Mouse (Mus musculus): ENCODE measurements around the gene Fxr1. TPM values are rescaled to one million over a fixed set of nuclear protein-coding genes. Genes with fewer than 3 reads are reported as not detected.

Gene Fxr1
- total and polyA plus RNA-seq, 2 experiments from 2014 or later, result 28.6 to 29.6 TPM

DNA sequence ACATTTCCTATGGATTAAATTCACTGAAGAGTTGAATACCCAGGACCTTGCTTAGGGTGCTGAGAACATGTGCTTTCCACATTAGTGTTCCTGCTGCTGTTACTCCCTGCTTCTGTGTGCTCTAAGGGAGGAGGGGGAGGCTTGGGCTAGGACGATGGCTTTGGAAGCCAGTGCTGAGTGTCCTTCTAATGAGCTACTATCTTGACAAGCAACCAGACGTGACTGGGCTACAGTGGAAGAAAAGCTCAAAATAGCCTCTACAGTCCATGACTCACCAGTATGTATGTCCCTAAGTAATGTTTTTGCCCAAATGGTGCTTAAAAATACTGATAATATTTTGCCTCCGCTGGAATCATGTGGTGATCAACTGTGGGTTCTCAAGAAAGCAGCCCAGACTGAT, 87.9 kb downstream of the Fxr1 start:
- DNase-seq (ENCODE audit: low spot score) (no peak), ATAC-seq (no peak)
- Histone ChIP-seq H3K9ac (replicated peaks; ENCODE audit: low read length) (no peak overlapping the region), H3K27ac (no peak overlapping the region), H3K9me3 (ENCODE audit: low read length) (no peaks in the 10 kb centered on the region), H3K27me3 (ENCODE audit: insufficient read depth, low read length) (no peaks in the 10 kb centered on the region; the same call in 1 of the 2 replicates), H3K4me2 (ENCODE audit: low read depth, low read length) (no peak overlapping the region), H3K36me3 (ENCODE audit: insufficient read depth, low read length) (no peaks in the 10 kb centered on the region), H3K4me3 (ENCODE audit: low read length) (no peak overlapping the region), H3K4me1 (ENCODE audit: insufficient read depth, low read length) (no peaks in the 10 kb centered on the region)
- WGBS, result 85% methylated on average over 3 of the region's 3 CpGs
- no peak for TF ChIP-seq CTCF (IDR thresholded peaks at IDR 0.05; ENCODE audit: low read depth)

- Histone ChIP-seq H3K9me3 (ENCODE audit: low read length) (no peaks in the 10 kb centered on the region), H3K27me3 (ENCODE audit: insufficient read depth, low read length) (no peaks in the 10 kb centered on the region; the same call in 1 of the 2 replicates), H3K36me3 (ENCODE audit: insufficient read depth, low read length) (no peaks in the 10 kb centered on the region), H3K9ac (replicated peaks; ENCODE audit: low read length) (no peak overlapping the region), H3K27ac (no peak overlapping the region), H3K4me2 (ENCODE audit: low read depth, low read length) (no peak overlapping the region), H3K4me3 (ENCODE audit: low read length) (no peak overlapping the region), H3K4me1 (ENCODE audit: insufficient read depth, low read length) (no peaks in the 10 kb centered on the region)
- ATAC-seq, result no peak
- DNase-seq (ENCODE audit: low spot score), result no peak
- no peak for TF ChIP-seq CTCF (IDR thresholded peaks at IDR 0.05; ENCODE audit: low read depth)
- 74% methylated on average over 11 of the region's 11 CpGs for WGBS
These were observed 92.4 kb downstream of the Fxr1 start for GRCm38 (mm10) chr3:34111941-34112685.

- no peak overlapping the region for H3K4me3 ChIP-seq (ENCODE audit: low read length)
- peak; percentile 69; the same call in 1 of the 2 replicates for ATAC-seq
- no peaks in the 10 kb centered on the region for H3K9me3 ChIP-seq (ENCODE audit: low read length)
- no peak for TF ChIP-seq CTCF (IDR thresholded peaks at IDR 0.05; ENCODE audit: low read depth)
- no peaks in the 10 kb centered on the region for H3K36me3 ChIP-seq (ENCODE audit: insufficient read depth, low read length)
- H3K4me2 ChIP-seq (ENCODE audit: low read depth, low read length), result 0 out of 2 replicates have a peak overlapping the region, but pooled peaks have one; percentile 16
- H3K27ac ChIP-seq, result no peak overlapping the region
- 12% methylated on average over 6 of the region's 6 CpGs for WGBS
- no peaks in the 10 kb centered on the region for H3K27me3 ChIP-seq (ENCODE audit: insufficient read depth, low read length)
- no peaks in the 10 kb centered on the region for H3K4me1 ChIP-seq (ENCODE audit: insufficient read depth, low read length)
- H3K9ac ChIP-seq (replicated peaks; ENCODE audit: low read length), result no peak overlapping the region
- DNase-seq (ENCODE audit: low spot score), result peak; percentile 22
These were observed 96.1 kb downstream of the Fxr1 start for GRCm38 (mm10) chr3:34115806-34116205.

DNA sequence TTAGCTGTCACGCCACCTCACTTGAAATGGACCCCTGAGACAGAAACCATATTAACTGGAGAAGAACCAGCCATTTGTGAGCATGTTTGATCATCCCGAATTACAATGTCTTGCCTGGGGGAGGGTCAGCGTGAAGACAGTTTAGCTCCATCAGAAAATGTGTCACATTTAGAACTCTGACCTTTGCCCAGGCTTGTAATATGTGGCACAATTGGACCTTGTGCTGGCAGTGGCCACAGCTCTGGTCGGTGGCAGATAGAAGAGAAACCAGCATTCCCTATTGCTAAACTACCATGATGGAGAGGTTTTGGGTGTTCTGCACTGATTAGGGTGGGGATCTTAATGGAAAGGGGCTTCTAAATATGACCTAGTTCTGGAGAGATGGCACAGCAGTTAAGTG, 100.1 kb downstream of the Fxr1 start:
- 56% methylated on average over 4 of the region's 4 CpGs for WGBS
- Histone ChIP-seq H3K9ac (replicated peaks; ENCODE audit: low read length) (no peak overlapping the region), H3K9me3 (ENCODE audit: low read length) (no peaks in the 10 kb centered on the region), H3K4me2 (ENCODE audit: low read depth, low read length) (no peak overlapping the region), H3K36me3 (ENCODE audit: insufficient read depth, low read length) (no peaks in the 10 kb centered on the region), H3K4me1 (ENCODE audit: insufficient read depth, low read length) (no peaks in the 10 kb centered on the region), H3K4me3 (ENCODE audit: low read length) (no peak overlapping the region), H3K27me3 (ENCODE audit: insufficient read depth, low read length) (no peaks in the 10 kb centered on the region), H3K27ac (no peak overlapping the region)
- TF ChIP-seq CTCF (IDR thresholded peaks at IDR 0.05; ENCODE audit: low read depth), result no peak
- no peak for ATAC-seq
- no peak for DNase-seq (ENCODE audit: low spot score)

Other genes with a start within 250 kb of the Fxr1 start
- 34.3 and 51.8 TPM in 2 replicates for gene Ttc14, start 220.1 kb upstream of the Fxr1 start, total RNA-seq (2014; rRNA removed)
- 60.9 and 66.6 TPM in 2 replicates for gene Ttc14, start 220.1 kb upstream of the Fxr1 start, polyA plus RNA-seq (2015; fragmentation: Nextera tagmentation; extraction: Ambion mirVana)
- gene Ccdc39, start 175.6 kb upstream of the Fxr1 start, total RNA-seq (2014; rRNA removed), result 10.0 and 20.2 TPM in 2 replicates
- gene Ccdc39, start 175.6 kb upstream of the Fxr1 start, polyA plus RNA-seq (2015; fragmentation: Nextera tagmentation; extraction: Ambion mirVana), result 12.1 and 13.6 TPM in 2 replicates
- gene Dnajc19, start 61.4 kb downstream of the Fxr1 start, total RNA-seq (2014; rRNA removed), result 83.3 and 89.5 TPM in 2 replicates
- 191 and 192 TPM in 2 replicates for gene Dnajc19, start 61.4 kb downstream of the Fxr1 start, polyA plus RNA-seq (2015; fragmentation: Nextera tagmentation; extraction: Ambion mirVana)

Measured in hindbrain, postnatal 0 days (tissue).